Mouse (Mus musculus): ENCODE data around the gene Hemk1. TPM values are rescaled to one million over a fixed set of nuclear protein-coding genes. Genes with fewer than 3 reads are reported as not detected.

The Hemk1 gene
- polyA plus RNA-seq (2015; fragmentation: Nextera tagmentation; extraction: Ambion mirVana), result 15.6 and 18.8 TPM in 2 replicates

- ATAC-seq, result peak; percentile 86
- 3% methylated on average over 30 of the region's 30 CpGs for WGBS
- Histone ChIP-seq H3K27ac (ENCODE audit: low read length) (peak within 1 kb of the TSS; percentile 53), H3K4me1 (replicated peaks; ENCODE audit: control insufficient read depth, insufficient read depth, low read length) (peaks cover 22% of the 10 kb centered on the region), H3K36me3 (ENCODE audit: control insufficient read depth, insufficient read depth) (no peaks in the 10 kb centered on the region), H3K4me3 (replicated peaks; ENCODE audit: low read length) (peak within 1 kb of the TSS; percentile 66), H3K9ac (replicated peaks; ENCODE audit: low read depth, low read length) (peak within 1 kb of the TSS; percentile 80), H3K27me3 (replicated peaks; ENCODE audit: control insufficient read depth, insufficient read depth, low read length) (no peaks in the 10 kb centered on the region), H3K9me3 (ENCODE audit: control insufficient read depth, low read length) (no peaks in the 10 kb centered on the region), H3K4me2 (ENCODE audit: low read length) (peak within 1 kb of the TSS; percentile 89)
Measured at GRCm38 (mm10) chr9:107338172-107338883, at the start of gene Hemk1. TSS of gene Hemk1 (minus strand) at chr9:107338350.

- ATAC-seq, result no peak
- WGBS, result 74% methylated on average over 3 of the region's 3 CpGs
Measured at GRCm38 (mm10) chr9:107387708-107388107, 49.6 kb upstream of the Hemk1 start.

GRCm38 (mm10) chr9:107386722-107387121, 48.6 kb upstream of the Hemk1 start:
- Histone ChIP-seq H3K9me3 (ENCODE audit: control insufficient read depth, low read length) (no peaks in the 10 kb centered on the region), H3K4me2 (ENCODE audit: low read length) (no peak overlapping the region), H3K4me3 (replicated peaks; ENCODE audit: low read length) (no peak overlapping the region), H3K27ac (ENCODE audit: low read length) (no peak overlapping the region), H3K36me3 (ENCODE audit: control insufficient read depth, insufficient read depth) (no peaks in the 10 kb centered on the region), H3K9ac (replicated peaks; ENCODE audit: low read depth, low read length) (no peak overlapping the region), H3K4me1 (replicated peaks; ENCODE audit: control insufficient read depth, insufficient read depth, low read length) (0 out of 2 replicates have a peak, but pooled peaks cover 3% of the 10 kb centered on the region), H3K27me3 (replicated peaks; ENCODE audit: control insufficient read depth, insufficient read depth, low read length) (peaks cover 18% of the 10 kb centered on the region)
- WGBS, result 62% methylated on average over 3 of the region's 3 CpGs
- no peak for ATAC-seq

More at GRCm38 (mm10) chr9:107387708-107388107, 49.6 kb upstream of the Hemk1 start:
- H3K9ac ChIP-seq (replicated peaks; ENCODE audit: low read depth, low read length), result no peak overlapping the region
- peaks cover 8% of the 10 kb centered on the region for H3K27me3 ChIP-seq (replicated peaks; ENCODE audit: control insufficient read depth, insufficient read depth, low read length)
- H3K4me1 ChIP-seq (replicated peaks; ENCODE audit: control insufficient read depth, insufficient read depth, low read length), result no peaks in the 10 kb centered on the region
- no peaks in the 10 kb centered on the region for H3K36me3 ChIP-seq (ENCODE audit: control insufficient read depth, insufficient read depth)
- H3K4me2 ChIP-seq (ENCODE audit: low read length), result no peak overlapping the region
- H3K4me3 ChIP-seq (replicated peaks; ENCODE audit: low read length), result no peak overlapping the region
- no peak overlapping the region for H3K27ac ChIP-seq (ENCODE audit: low read length)
- H3K9me3 ChIP-seq (ENCODE audit: control insufficient read depth, low read length), result no peaks in the 10 kb centered on the region

- no peak for ATAC-seq
- 28% methylated on average over 3 of the region's 3 CpGs for WGBS
- Histone ChIP-seq H3K27ac (ENCODE audit: low read length) (no peak overlapping the region), H3K9ac (replicated peaks; ENCODE audit: low read depth, low read length) (no peak overlapping the region), H3K9me3 (ENCODE audit: control insufficient read depth, low read length) (no peaks in the 10 kb centered on the region), H3K4me2 (ENCODE audit: low read length) (no peak overlapping the region), H3K27me3 (replicated peaks; ENCODE audit: control insufficient read depth, insufficient read depth, low read length) (peaks cover 36% of the 10 kb centered on the region), H3K4me3 (replicated peaks; ENCODE audit: low read length) (no peak overlapping the region), H3K36me3 (ENCODE audit: control insufficient read depth, insufficient read depth) (no peaks in the 10 kb centered on the region), H3K4me1 (replicated peaks; ENCODE audit: control insufficient read depth, insufficient read depth, low read length) (0 out of 2 replicates have a peak, but pooled peaks cover 3% of the 10 kb centered on the region)
Measured at GRCm38 (mm10) chr9:107384396-107384795, 46.2 kb upstream of the Hemk1 start.

GRCm38 (mm10) chr9:107381723-107382122, 43.6 kb upstream of the Hemk1 start:
- no peaks in the 10 kb centered on the region for H3K9me3 ChIP-seq (ENCODE audit: control insufficient read depth, low read length)
- no peak for ATAC-seq
- 3% methylated on average over 8 of the region's 8 CpGs for WGBS
- H3K27me3 ChIP-seq (replicated peaks; ENCODE audit: control insufficient read depth, insufficient read depth, low read length), result peaks cover 52% of the 10 kb centered on the region
- peaks cover 13% of the 10 kb centered on the region for H3K4me1 ChIP-seq (replicated peaks; ENCODE audit: control insufficient read depth, insufficient read depth, low read length)
- no peak overlapping the region for H3K9ac ChIP-seq (replicated peaks; ENCODE audit: low read depth, low read length)
- H3K27ac ChIP-seq (ENCODE audit: low read length), result no peak overlapping the region
- no peak overlapping the region for H3K4me2 ChIP-seq (ENCODE audit: low read length)
- no peaks in the 10 kb centered on the region for H3K36me3 ChIP-seq (ENCODE audit: control insufficient read depth, insufficient read depth)
- H3K4me3 ChIP-seq (replicated peaks; ENCODE audit: low read length), result no peak overlapping the region

GRCm38 (mm10) chr9:107377961-107378512, 39.9 kb upstream of the Hemk1 start:
- Histone ChIP-seq H3K9me3 (ENCODE audit: control insufficient read depth, low read length) (no peaks in the 10 kb centered on the region), H3K4me1 (replicated peaks; ENCODE audit: control insufficient read depth, insufficient read depth, low read length) (peaks cover 17% of the 10 kb centered on the region), H3K36me3 (ENCODE audit: control insufficient read depth, insufficient read depth) (no peaks in the 10 kb centered on the region), H3K4me3 (replicated peaks; ENCODE audit: low read length) (peak overlapping the region; percentile 48), H3K4me2 (ENCODE audit: low read length) (peak overlapping the region; percentile 83), H3K27me3 (replicated peaks; ENCODE audit: control insufficient read depth, insufficient read depth, low read length) (peaks cover 68% of the 10 kb centered on the region), H3K9ac (replicated peaks; ENCODE audit: low read depth, low read length) (peak overlapping the region; percentile 58), H3K27ac (ENCODE audit: low read length) (no peak overlapping the region)
- WGBS, result under 1% methylated on average over 35 of the region's 35 CpGs
- ATAC-seq, result peak; percentile 74

GRCm38 (mm10) chr9:107375451-107375850, 37.3 kb upstream of the Hemk1 start:
- no peak overlapping the region for H3K4me2 ChIP-seq (ENCODE audit: low read length)
- H3K27me3 ChIP-seq (replicated peaks; ENCODE audit: control insufficient read depth, insufficient read depth, low read length), result peaks cover 45% of the 10 kb centered on the region
- peaks cover 14% of the 10 kb centered on the region for H3K4me1 ChIP-seq (replicated peaks; ENCODE audit: control insufficient read depth, insufficient read depth, low read length)
- no peaks in the 10 kb centered on the region for H3K36me3 ChIP-seq (ENCODE audit: control insufficient read depth, insufficient read depth)
- ATAC-seq, result no peak
- H3K9ac ChIP-seq (replicated peaks; ENCODE audit: low read depth, low read length), result no peak overlapping the region
- no peaks in the 10 kb centered on the region for H3K9me3 ChIP-seq (ENCODE audit: control insufficient read depth, low read length)
- H3K27ac ChIP-seq (ENCODE audit: low read length), result no peak overlapping the region
- WGBS, result 19% methylated on average over 5 of the region's 5 CpGs
- no peak overlapping the region for H3K4me3 ChIP-seq (replicated peaks; ENCODE audit: low read length)

- H3K4me2 ChIP-seq (ENCODE audit: low read length), result no peak overlapping the region
- H3K27me3 ChIP-seq (replicated peaks; ENCODE audit: control insufficient read depth, insufficient read depth, low read length), result peaks cover 37% of the 10 kb centered on the region
- no peaks in the 10 kb centered on the region for H3K36me3 ChIP-seq (ENCODE audit: control insufficient read depth, insufficient read depth)
- H3K4me3 ChIP-seq (replicated peaks; ENCODE audit: low read length), result no peak overlapping the region
- H3K9me3 ChIP-seq (ENCODE audit: control insufficient read depth, low read length), result no peaks in the 10 kb centered on the region
- peaks cover 14% of the 10 kb centered on the region for H3K4me1 ChIP-seq (replicated peaks; ENCODE audit: control insufficient read depth, insufficient read depth, low read length)
- 3% methylated on average over 8 of the region's 8 CpGs for whole genome bisulfite sequencing
- no peak overlapping the region for H3K27ac ChIP-seq (ENCODE audit: low read length)
- no peak overlapping the region for H3K9ac ChIP-seq (replicated peaks; ENCODE audit: low read depth, low read length)
- no peak for ATAC-seq
Measured at GRCm38 (mm10) chr9:107374623-107375022, 36.5 kb upstream of the Hemk1 start.

- H3K4me1 ChIP-seq (replicated peaks; ENCODE audit: control insufficient read depth, insufficient read depth, low read length), result peaks cover 4% of the 10 kb centered on the region; the same call in 1 of the 2 replicates
- H3K9ac ChIP-seq (replicated peaks; ENCODE audit: low read depth, low read length), result no peak overlapping the region
- no peaks in the 10 kb centered on the region for H3K36me3 ChIP-seq (ENCODE audit: control insufficient read depth, insufficient read depth)
- no peak overlapping the region for H3K4me3 ChIP-seq (replicated peaks; ENCODE audit: low read length)
- H3K27me3 ChIP-seq (replicated peaks; ENCODE audit: control insufficient read depth, insufficient read depth, low read length), result peaks cover 24% of the 10 kb centered on the region
- no peak overlapping the region for H3K27ac ChIP-seq (ENCODE audit: low read length)
- no peaks in the 10 kb centered on the region for H3K9me3 ChIP-seq (ENCODE audit: control insufficient read depth, low read length)
- 62% methylated on average over 4 of the region's 4 CpGs for WGBS
- ATAC-seq, result no peak
- no peak overlapping the region for H3K4me2 ChIP-seq (ENCODE audit: low read length)
Measured at GRCm38 (mm10) chr9:107372441-107372840, 34.3 kb upstream of the Hemk1 start.
